Mouse (Mus musculus): ENCODE measurements around the gene Cdc42bpg.
"Not testable (repeated sequence)": the region's sequence is repeated elsewhere in the genome, so short reads cannot be mapped to it uniquely, and the experiment has no call there.

The Cdc42bpg gene

DNA sequence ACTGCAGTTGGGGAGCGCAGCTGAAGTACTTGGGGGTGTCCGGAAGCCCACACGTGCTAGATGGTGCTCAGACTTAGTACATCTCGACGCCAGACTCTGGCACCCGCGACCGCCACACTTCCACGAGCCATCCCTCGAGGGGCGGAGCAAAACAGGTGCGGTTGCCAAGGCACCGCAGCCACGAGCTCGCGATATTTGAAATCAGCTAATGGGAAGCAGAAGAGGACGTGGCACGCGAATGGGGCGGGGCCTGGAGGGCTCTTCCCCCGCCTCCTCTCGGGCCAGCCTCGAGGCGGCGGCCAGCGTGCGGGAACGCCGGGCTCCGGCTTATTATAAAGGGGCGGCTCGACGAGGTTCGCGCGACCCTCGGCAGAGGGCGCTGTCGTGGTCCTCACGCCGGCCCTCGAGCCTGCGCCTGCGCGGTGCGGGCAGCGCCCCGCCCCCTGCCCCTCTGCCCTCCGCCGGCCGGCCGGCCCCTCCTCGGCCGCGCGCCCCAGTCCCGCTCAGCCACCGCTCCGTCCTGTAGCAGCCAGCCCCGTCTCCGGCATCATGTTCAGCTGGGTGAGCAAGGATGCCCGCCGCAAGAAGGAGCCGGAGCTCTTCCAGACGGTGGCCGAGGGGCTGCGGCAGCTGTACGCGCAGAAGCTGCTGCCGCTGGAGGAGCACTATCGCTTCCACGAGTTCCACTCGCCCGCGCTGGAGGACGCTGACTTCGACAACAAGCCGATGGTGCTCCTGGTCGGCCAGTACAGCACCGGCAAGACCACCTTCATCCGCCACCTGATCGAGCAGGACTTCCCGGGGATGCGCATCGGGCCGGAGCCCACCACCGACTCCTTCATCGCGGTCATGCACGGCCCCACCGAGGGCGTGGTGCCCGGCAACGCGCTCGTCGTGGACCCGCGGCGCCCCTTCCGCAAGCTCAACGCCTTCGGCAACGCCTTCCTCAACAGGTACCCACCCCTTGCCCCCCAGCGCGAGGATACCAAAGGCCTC is 29.5 kb upstream of the Cdc42bpg start, which contains the start of gene Ehd1:
TSS of gene Ehd1 (plus strand) at position 300 of the 996 bp plus-strand sequence.
- peak; percentile 97 to 99 for DNase-seq (ENCODE audit: low spot score in 2 of 2)

DNA sequence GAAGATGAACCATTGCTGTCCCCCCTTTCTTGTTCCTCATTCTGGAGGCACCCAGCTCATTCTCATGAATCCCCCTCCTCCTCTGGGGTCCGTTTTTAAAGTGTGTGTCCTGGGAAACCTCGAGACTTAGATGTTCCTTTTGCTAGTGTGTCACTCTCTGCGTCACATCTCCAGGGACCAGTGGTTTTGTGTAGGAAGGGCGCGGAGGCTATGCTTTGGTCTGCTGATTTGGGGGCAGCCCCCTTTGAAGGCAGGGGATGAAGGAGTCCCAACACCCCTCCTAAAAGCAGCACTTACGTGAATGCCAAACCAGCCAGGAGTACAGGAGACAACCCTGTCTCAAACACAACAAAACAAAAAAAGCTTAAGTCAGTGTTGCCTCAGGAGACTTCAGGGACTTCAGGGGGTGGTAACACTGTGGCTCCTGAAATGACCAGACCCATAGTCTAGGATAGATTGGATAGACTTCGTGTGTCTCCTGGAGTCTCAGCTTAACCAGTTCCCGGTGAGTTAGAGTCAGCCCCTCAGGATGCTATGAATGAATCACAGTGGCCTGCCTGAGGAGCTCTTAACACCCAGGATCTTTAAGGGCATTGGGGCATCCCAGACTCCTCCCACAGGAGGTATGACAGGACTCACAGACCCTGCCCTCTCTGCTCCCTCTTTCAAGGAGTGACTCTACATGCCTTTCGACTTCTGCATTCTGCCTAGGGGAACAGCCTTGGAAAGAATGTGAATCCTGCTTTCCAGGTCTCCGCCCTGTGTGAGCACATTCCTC is 28.4 kb upstream of the Cdc42bpg start:
- DNase-seq (ENCODE audit: low spot score in 2 of 2): peak in 1 of 2 experiments; percentile 58

DNA sequence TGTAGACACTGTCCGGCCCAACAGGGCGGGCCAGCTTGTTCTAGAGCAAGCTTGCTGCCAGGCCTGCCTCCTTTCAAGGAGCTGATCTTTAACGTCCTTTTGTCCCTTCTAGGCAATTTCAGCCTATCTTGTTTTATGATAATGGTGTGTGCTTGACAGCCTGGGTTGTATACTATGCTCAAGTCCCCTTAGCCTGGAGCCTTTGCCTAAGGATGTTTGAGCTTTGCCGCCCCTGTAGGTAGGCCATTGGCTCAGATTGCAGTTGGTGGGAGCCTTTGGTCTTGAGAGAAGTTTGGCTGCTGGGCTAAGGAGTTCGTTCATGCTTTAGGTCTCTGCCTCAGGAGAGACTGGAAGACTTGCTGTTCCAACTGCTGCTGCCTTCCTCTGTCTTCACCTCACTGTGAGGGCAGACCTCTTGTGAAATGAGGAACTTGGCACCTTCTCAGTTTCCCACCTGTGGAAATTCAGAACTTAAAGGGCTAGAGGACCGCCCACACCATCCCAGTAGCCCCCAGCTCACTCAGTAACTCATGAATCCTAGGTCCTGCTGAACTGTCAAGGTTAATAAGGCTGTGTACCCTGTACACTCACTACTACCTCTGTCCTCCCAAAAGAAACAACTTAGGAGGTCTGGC is 27.7 kb upstream of the Cdc42bpg start:
- DNase-seq (ENCODE audit: low spot score in 2 of 2): no peak

DNA sequence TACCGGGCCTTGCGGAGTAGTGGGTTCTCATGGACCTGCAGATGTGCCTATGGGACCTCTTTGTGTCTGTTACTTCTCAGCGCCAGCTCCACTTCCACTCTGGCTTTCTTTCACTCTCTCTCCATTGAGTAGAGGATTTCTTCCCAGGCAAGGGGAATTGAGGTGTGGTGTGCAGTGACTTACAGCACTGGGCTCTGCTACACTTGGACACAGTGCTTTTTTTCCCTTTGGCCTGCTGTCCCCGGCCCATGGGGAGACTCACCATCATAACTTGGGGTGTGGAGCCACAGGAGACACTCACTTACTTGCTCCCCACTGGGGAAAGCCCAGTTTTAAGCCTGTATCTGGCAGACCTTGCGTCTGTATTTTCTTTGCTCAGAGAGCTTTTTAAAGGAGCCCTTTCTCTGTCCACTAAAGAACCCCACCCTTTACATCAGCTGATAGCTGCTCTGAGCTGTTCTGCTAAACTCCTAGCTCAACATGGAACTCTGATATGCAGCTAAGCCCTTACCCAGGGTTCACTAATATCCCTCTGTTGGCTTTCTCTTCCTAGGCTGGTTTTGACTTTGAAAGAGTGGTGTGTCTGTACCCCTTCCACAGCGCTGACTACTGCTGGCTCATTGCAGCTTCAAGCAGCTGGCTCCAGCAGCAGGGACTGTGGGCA is 26.6 kb upstream of the Cdc42bpg start:
- no peak for DNase-seq (ENCODE audit: low spot score in 2 of 2)

DNA sequence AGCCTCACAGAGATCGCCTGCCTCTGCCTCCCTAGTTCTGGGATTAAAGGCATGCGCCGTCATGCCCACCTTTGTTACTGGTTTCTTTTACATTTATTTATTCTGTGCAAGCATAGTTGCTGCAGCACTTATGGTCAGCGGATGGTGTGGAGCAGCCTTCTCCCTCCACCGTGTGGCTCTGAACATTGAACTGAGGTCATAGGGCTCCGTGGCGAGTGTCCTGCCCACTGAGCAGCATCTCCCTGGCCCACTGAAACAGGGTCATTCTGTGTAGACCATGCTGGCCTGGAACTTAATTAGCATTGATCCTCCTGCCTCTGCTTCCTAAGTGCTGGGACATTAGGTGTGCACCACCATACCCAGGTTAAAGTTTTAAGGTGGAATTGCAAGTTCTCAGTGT is 25.7 kb upstream of the Cdc42bpg start:
- DNase-seq (ENCODE audit: low spot score in 2 of 2): no peak

DNA sequence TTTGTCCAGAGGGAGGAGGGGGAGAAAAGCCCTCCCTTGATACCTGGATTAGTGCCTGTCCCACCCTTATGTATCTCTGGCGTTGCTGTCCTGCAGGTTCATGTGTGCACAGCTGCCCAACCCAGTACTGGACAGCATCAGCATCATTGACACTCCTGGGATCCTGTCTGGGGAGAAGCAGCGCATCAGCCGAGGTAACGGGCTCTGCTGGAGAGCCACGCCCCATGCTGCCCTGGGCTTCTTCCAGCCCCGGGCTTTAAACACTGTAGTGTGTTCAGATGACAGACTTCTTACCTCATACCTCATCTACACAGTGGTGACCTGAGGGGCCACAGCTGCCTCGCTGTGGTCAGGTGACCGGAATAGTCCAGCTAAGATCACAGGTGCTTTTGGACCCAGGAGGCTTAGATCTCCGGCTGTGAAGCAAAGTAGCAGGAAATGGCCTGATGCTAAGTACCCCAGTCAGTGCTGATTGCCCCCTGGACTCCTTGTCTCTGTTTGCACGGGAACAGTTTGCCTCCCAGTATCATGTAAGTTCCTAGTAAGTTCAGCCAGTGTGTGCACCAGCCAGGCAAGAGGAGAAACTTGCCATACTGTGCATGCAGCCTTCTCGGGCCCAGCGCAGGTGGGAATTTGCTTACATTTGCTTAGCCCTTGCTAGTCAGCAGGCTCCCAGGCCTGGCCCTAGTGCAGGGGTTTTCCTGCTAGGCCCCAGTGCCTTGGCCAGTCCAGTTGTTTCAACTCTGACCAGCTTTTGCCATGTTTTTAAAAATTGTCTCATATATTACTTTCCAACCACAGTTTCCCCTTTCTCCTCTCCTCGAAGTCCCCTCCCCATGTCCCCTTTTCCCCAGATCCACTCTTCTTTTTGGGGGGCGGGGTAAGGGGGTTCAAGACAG is 24.9 kb upstream of the Cdc42bpg start:
- no peak for DNase-seq (ENCODE audit: low spot score in 2 of 2)

DNA sequence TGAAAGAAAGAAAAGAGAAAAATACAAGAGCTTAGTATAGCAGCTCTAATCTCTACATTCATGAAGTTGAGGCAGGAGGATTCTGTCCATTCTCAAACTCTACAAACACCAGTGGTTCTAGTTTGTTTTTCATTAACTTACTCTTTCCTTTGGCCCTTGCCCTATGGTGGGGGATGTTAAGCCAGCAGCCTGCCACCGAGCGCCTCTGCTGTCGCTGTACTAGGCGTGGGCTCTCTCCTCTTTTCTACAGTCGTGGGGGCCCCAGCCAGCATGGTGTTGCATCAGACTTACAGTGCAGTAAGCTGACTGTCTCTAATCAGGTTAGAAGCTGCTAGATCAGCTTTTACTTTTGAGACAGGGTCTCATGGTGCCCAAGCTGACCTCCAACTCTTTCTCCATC is 23.3 kb upstream of the Cdc42bpg start:
- DNase-seq (ENCODE audit: low spot score in 2 of 2): no peak

DNA sequence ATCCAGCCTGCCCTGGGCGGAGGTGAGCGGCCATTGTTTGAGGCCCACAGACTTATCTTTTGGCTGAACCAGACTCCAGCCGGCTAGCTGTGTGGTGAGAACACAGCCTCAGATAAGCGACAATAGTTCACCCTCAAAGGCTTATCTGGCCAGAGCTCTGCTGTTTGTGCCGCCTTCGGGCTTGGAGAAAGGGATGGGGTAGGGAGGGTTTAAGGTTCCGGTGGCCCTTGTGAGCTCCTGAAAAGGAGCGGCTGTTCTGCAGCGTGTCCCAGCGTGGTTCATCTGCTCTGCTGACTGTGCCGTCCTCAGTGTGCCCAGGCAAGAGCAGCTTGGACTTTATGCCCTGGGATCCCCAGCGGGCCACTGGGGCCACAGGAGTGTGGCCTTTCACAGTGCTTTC is 21.8 kb upstream of the Cdc42bpg start:
- DNase-seq (ENCODE audit: low spot score in 2 of 2): peak in 1 of 2 experiments; percentile 49

DNA sequence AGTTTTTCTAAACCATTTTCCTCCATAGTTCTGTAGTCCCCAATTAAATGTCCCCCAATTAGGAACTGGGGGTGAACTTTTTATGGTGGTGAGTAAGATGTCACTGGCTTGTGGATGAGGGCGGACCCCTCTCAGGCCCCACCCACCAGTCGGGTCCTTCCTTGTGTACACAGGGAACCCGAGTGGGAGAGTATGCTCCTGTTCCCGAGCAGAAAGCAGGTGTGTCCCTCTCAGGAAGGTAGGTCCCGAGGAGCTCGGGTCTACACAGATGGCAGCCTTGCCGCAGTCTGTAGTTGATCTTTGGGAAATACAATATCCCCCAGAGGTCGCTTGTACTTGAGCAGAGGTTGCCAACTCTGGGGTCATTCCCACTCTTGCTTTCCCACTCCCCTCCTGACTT is 21.0 kb upstream of the Cdc42bpg start:
- DNase-seq (ENCODE audit: low spot score in 2 of 2): no peak

DNA sequence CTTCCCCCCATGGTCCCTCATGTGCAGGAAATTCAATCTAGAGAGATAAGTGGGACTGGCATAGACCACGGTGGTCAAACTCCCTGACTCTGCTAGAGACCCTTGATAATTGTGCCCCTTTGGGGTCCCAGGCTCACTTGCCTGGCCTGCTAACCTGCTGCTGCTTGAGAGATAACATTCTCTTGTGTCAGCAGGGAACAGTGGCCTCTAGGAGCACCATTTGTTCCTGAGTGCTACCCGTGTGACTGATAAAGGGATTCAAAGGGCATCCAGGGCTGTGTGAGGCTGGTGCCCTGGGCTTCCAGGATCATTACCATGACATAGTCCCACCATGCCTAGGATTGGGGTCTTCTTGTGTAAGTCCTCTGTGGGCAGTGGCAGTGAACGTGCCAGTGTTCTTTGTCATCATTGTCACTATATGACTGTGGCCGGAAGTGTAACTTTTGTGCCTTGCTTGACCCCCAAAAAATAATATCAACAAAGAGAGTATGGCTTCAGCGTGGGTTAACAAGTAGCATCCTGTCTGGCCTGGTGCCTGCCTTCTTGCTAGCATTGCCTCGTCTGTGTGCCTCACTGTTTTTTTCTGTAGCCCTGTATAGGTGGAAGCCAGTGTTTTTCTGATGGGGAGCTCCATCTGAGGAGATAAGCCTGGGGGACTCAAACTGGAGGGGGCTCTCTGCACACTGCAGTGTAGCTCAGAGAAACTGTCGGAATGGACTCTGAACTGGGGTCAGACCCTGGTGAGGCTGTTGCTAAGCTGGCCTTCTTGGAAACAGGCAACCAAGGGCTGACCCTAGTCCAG is 20.4 kb upstream of the Cdc42bpg start:
- no peak for DNase-seq (ENCODE audit: low spot score in 2 of 2)

DNA sequence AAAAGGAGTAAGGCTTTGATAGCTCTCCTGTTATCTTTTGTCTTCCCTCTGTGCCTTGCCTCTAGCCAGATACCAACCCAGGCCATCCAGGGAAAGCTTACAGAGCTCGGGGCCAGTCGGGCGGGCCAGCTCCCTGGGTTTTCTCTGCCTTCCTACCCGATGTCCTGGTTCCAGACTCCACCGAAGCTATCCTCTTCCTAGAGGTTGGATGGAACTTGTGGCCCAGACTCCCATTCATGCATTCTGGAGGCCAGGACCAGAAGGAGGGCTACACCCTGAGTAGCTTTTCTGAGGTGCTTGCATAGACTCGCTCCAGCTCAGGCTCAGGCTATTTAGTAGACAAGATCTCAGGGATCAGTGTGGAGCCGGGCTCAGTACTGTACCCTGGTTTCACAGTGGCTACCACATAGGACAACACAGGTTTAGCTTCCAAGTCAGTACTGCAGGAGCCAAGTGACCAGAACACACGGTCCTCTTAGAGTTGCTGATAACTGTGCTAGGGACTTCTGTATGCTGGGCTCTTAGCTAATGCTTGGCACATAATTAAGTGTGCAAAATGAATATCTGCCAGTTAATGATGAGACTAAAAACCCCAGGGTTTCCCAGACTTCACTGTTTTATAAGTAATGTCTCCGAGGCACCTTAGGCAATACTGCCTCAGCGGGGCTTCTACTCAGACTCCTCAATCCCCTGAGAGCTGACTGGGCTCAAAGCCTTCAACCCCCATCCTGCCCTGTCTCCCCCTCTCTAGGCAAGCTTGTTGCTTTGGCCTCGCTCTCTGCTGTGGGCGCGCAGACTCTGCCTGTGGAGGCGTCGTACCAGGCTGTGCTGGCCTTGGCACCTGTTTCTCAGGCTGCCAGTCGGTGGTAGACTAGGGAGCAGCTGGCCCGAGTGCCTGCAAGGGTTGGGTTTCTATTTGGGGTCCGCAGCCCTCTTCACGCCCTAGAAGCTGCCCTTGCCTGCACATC is 19.5 kb upstream of the Cdc42bpg start:
- DNase-seq (ENCODE audit: low spot score in 2 of 2): no peak

DNA sequence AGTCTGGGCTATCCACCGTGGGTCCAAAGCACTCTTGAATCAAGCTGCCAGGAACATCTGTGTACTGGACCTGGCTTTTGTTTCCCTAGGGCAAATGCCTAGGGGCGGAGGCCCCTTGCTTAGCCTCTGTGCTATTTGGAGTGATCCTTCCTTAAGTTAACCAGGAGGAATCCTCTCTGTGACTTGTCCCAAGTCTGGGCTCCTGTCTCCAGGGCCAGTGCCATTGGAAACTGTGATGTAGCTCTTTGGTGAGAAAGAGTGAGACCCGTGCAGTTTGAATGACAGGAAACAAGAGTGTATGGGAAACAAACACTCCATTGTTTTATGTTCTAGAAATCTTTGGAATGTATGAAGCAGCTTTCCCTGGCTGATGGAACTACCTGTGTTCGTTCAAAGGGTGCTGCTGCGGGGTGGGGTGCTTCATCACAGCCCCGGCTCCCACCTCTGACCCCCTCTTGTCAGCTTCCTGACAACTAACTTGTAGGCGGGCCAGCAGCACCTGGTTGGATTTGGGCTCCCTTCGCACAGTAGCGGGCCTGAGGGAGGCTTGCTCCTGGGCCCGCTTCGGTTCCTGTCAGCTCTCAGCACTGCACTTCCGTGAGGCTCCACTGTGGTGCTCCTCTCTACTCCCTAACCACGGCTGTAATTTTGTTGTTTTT is 17.9 kb upstream of the Cdc42bpg start:
- no peak for DNase-seq (ENCODE audit: low spot score in 2 of 2)

DNA sequence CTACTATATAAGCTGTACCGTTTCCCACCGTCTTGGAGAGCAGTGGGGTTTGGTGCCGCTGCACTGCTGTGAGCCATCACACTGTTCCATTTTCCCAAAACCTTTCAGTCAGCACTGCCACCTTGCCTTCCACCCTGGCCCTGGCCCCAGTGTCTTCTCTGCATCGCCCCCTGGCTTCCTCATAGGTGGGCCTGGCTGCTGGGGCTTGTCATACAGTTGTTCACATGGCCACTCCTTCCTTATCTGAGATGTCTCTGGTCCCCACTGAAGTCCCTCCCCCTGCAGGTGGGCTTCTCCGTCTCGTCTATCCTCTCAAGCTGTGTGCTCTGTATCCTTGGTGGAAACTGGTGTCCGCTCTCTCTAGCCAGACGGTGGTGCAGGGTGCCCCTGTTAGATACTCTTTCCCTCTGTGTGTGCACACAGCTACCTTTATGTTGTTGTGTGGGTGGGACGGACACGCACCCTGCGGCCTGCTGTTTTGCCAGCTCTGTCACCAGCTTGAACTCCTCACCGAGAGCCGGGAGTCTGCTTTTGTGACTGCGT is 16.5 kb upstream of the Cdc42bpg start:
- DNase-seq (ENCODE audit: low spot score in 2 of 2): no peak

DNA sequence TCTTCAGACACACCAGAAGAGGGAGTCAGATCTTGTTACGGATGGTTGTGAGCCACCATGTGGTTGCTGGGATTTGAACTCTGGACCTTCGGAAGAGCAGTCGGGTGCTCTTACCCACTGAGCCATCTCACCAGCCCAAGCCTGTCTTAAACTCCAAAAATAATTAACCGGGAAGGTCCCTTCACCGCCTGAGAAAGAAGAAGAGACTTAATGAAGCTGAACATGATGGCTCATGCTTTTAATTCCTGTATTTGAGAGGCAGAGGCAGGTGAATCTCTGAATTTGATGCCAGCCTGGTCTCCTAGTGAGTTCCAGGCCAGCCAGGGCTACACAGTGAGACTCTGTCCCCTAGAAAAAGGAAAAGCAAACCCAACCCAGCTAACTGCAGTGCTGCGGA is 15.5 kb upstream of the Cdc42bpg start:
- not testable (repeated sequence) for DNase-seq (ENCODE audit: low spot score in 2 of 2)

DNA sequence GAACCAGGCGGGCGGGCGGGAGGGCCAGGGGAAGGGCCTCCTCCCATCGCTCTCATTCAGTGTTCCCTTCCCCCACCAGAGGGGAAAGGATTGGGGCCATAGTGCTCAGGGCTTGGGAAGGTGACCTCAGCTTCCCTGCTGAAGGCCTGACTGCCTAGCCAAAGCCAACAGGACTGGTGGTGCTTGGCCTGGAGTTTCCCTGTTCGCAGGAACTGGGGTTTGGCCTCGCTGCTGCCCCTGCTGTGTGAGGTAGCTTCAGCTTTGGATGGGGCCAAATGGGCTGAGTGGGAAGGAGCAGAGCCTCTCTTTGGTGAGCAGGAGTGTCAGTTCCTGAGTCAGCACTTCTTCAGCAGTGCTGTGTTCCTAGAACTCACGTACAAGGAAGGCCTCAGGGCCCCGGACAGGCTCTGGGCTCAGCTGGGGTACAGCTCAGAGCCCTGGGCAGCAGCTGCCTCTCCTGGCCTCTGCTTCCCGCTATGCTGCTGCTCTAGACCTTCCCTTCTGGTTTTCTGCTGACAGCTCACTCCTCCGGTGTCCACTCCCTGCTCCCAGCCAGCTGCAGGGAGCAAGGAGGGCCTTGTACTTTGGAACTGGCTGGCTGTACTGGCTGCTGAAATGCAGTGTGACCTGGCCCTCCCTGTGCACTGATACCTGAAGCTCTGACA is 15.0 kb upstream of the Cdc42bpg start:
- no peak for DNase-seq (ENCODE audit: low spot score in 2 of 2)

DNA sequence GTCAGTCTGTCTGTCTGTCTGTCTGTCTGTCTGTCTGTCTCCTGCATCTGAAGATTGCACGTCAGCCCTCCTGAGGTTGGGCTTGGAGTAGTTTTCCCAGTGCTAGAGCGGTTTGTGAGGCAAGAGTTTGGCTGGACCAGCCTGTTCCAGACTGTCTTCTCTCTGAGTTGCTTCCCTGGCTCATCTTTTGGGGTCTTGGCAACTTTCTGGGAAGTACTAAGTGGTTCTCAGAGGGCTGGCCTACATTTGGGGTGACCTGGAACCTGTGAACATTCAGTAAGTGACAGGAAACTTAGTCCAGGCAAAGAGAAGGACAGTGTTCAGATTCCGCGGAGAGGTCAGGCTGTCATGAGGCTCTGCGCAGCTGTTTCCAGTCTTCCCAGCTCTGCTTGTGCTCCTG is 14.0 kb upstream of the Cdc42bpg start:
- DNase-seq (ENCODE audit: low spot score in 2 of 2): no peak

DNA sequence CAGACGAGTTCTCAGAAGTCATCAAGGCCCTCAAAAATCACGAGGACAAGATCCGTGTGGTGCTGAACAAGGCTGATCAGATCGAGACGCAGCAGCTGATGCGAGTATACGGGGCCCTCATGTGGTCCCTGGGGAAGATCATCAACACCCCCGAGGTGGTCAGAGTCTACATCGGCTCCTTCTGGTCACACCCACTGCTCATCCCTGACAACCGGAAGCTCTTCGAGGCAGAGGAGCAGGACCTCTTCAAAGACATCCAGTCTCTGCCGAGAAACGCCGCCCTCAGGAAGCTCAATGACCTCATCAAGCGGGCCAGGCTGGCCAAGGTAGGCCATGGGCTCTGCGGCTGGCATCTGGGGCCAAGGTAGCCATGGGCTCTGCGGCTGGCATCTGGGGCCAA is 12.0 kb upstream of the Cdc42bpg start:
- DNase-seq (ENCODE audit: low spot score in 2 of 2): no peak
